Mouse (Mus musculus) limb, embryonic 12.5 days (tissue): ENCODE measurements around the gene Naa80. TPM values are rescaled to one million over a fixed set of nuclear protein-coding genes. Genes with fewer than 3 reads are reported as not detected.
"Not testable (repeated sequence)": the region's sequence is repeated elsewhere in the genome, so short reads cannot be mapped to it uniquely, and the experiment has no call there.

Experiments
- ATAC-seq: fragments of 200-750 bp; cut with Nextera tagmentation; 2 replicates; pipeline ENCODE4 v1.8.0; 2017; ENCODE audit warnings: low read depth, moderate TSS enrichment; ENCODE audit not compliant: insufficient number of reproducible peaks, insufficient read depth, low FRiP score, low TSS enrichment
- H3K27ac ChIP-seq: fragments of 300-500 bp; sonication (generic); 2 replicates; pipeline ENCODE4 v1.5.1; 2016; ENCODE audit warnings: mild to moderate bottlenecking, moderate library complexity
- H3K27me3 ChIP-seq: fragments of 300-500 bp; sonication (generic); 2 replicates; pipeline ENCODE4 v1.6.1; 2016; ENCODE audit warnings: mild to moderate bottlenecking, moderate library complexity
- H3K36me3 ChIP-seq: fragments of 300-500 bp; sonication (generic); 2 replicates; pipeline ENCODE4 v1.6.1; 2016; ENCODE audit warnings: mild to moderate bottlenecking, moderate library complexity
- H3K4me1 ChIP-seq: fragments of 300-500 bp; sonication (generic); replicated peaks from 2 replicates; pipeline ENCODE4 v1.6.1; 2016
- H3K4me2 ChIP-seq: fragments of 300-500 bp; sonication (generic); 2 replicates; pipeline ENCODE4 v1.6.1; 2016; ENCODE audit warnings: mild to moderate bottlenecking, moderate library complexity
- H3K4me3 ChIP-seq: fragments of 300-500 bp; sonication (generic); replicated peaks from 2 replicates; pipeline ENCODE4 v1.5.1; 2016; ENCODE audit warnings: mild to moderate bottlenecking
- H3K9ac ChIP-seq: fragments of 300-500 bp; sonication (generic); replicated peaks from 2 replicates; pipeline ENCODE4 v1.6.1; 2016; ENCODE audit warnings: mild to moderate bottlenecking, moderate library complexity
- H3K9me3 ChIP-seq: fragments of 300-500 bp; sonication (generic); 2 replicates; pipeline ENCODE4 v1.6.1; 2016; ENCODE audit warnings: mild to moderate bottlenecking, moderate library complexity
- WGBS: fragments of 180-500 bp; shearing (Covaris S2); methylation state at CpG from one replicate; pipeline ENCODE4 v1.1.7; 2016; 5-methylcytosine and 5-hydroxymethylcytosine counted together
- polyA plus RNA-seq: library from polyadenylated mRNA; unstranded; fragments of >200 nt; fragmentation: Nextera tagmentation; extraction: Ambion mirVana; gene quantifications from 2 replicates; pipeline ENCODE4 v1.2.1, GENCODE M21; 2016

Naa80 gene
- polyA plus RNA-seq, 1 experiment from 2014 or later, result 14.3 TPM

GRCm38 (mm10) chr9:107566041-107566709 lies 12.5 kb upstream of the Naa80 start:
- ATAC-seq, result no peak
- 64% methylated on average over 15 of the region's 15 CpGs for WGBS
- Histone ChIP-seq H3K9ac (no peak overlapping the region), H3K27me3 (no peaks in the 10 kb centered on the region), H3K9me3 (no peaks in the 10 kb centered on the region), H3K36me3 (peaks cover 47% of the 10 kb centered on the region), H3K4me2 (peak overlapping the region; percentile 8; the same call in 1 of the 2 replicates), H3K27ac (peak overlapping the region; percentile 67; the same call in 1 of the 2 replicates), H3K4me3 (no peak overlapping the region), H3K4me1 (peaks cover 50% of the 10 kb centered on the region)

- no peak overlapping the region for H3K9ac ChIP-seq
Measured at GRCm38 (mm10) chr9:107566855-107567254, 11.8 kb upstream of the Naa80 start.

DNA sequence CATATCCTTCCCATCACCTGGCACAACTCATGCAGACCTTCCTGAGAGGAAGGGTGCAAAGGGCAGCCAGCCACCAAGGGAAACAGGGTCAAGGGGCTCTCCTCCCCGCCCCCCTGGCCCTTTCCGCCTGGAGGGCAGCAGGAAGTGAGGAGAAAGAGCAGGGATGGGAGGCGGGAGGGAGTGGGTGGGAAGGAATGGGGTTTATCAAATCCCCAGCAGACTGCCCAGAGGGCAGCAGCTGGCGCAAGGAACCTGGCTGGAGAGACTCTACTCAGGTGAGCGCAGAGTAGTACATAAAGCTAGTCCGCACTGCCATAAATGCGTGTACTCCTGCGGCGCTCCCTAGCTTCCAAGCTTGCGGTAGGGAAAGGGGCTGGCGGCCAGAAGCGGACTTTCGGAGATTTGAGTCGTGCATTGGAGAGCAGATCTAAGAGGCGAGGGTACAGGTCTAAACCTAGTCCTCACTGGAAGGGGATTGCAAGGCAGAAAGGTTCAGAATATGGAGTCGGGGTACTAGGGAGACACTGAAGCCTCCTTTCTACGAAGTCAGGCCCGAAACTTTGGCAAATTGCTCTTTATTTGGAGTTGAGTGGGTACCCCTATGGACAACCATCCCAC lies 10.9 kb upstream of the Naa80 start, which contains the start of gene Hyal2:
Hyal2 (plus strand) TSS at position 244 of the 618 bp plus-strand sequence.
- WGBS, result 7% methylated on average over 18 of the region's 18 CpGs
- Histone ChIP-seq H3K4me3 (peak within 1 kb of the TSS; percentile 81), H3K27ac (peak within 1 kb of the TSS; percentile 90), H3K9ac (peak within 1 kb of the TSS; percentile 88), H3K36me3 (peaks cover 49% of the 10 kb centered on the region), H3K27me3 (no peaks in the 10 kb centered on the region), H3K4me2 (peak within 1 kb of the TSS; percentile 96), H3K4me1 (peaks cover 49% of the 10 kb centered on the region), H3K9me3 (no peaks in the 10 kb centered on the region)
- no peak for ATAC-seq

More at GRCm38 (mm10) chr9:107566855-107567254, 11.8 kb upstream of the Naa80 start:
- Histone ChIP-seq H3K9me3 (no peaks in the 10 kb centered on the region), H3K4me2 (peak overlapping the region; percentile 96; the same call in 1 of the 2 replicates), H3K4me3 (peak overlapping the region; percentile 81; the same call in 1 of the 2 replicates), H3K27ac (peak overlapping the region; percentile 90), H3K36me3 (peaks cover 47% of the 10 kb centered on the region), H3K27me3 (no peaks in the 10 kb centered on the region), H3K4me1 (peaks cover 55% of the 10 kb centered on the region)
- 82% methylated on average over 3 of the region's 3 CpGs for WGBS
- no peak for ATAC-seq

GRCm38 (mm10) chr9:107568331-107569261 lies 10.1 kb upstream of the Naa80 start:
- H3K27me3 ChIP-seq, result no peaks in the 10 kb centered on the region
- peaks cover 57% of the 10 kb centered on the region for H3K36me3 ChIP-seq
- no peaks in the 10 kb centered on the region for H3K9me3 ChIP-seq
- H3K4me1 ChIP-seq, result peaks cover 47% of the 10 kb centered on the region
- ATAC-seq, result peak; percentile 77
- H3K9ac ChIP-seq, result peak overlapping the region; percentile 88
- WGBS, result under 1% methylated on average over 41 of the region's 41 CpGs
- peak overlapping the region; percentile 90 for H3K27ac ChIP-seq
- peak overlapping the region; percentile 96 for H3K4me2 ChIP-seq
- H3K4me3 ChIP-seq, result peak overlapping the region; percentile 81

DNA sequence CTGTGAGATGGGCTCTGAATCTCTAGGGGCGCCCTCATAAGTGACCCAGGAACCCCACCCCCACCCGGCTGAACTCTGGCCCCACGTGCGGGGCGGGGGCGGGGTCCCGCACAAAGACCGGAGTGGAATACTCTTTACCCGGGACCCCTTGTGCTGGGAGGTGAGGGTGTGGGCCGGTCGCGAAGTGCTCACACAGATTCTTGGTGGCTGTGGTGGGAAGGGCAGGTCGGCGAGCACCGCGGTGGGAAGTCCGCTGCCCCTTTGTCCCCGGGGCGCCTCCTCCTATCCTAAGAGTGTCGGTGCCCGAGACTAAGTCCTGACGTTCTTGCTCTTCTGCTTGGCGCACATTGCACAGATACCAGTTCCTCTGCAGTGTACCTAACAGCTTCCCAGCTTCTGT lies 9.4 kb upstream of the Naa80 start:
- Histone ChIP-seq H3K9me3 (no peaks in the 10 kb centered on the region), H3K27ac (peak overlapping the region; percentile 90), H3K36me3 (peaks cover 61% of the 10 kb centered on the region), H3K9ac (peak overlapping the region; percentile 88), H3K4me3 (peak overlapping the region; percentile 81), H3K27me3 (no peaks in the 10 kb centered on the region), H3K4me2 (peak overlapping the region; percentile 96), H3K4me1 (peaks cover 40% of the 10 kb centered on the region)
- ATAC-seq, result peak; percentile 33
- WGBS, result 0% methylated on average over 23 of the region's 23 CpGs

DNA sequence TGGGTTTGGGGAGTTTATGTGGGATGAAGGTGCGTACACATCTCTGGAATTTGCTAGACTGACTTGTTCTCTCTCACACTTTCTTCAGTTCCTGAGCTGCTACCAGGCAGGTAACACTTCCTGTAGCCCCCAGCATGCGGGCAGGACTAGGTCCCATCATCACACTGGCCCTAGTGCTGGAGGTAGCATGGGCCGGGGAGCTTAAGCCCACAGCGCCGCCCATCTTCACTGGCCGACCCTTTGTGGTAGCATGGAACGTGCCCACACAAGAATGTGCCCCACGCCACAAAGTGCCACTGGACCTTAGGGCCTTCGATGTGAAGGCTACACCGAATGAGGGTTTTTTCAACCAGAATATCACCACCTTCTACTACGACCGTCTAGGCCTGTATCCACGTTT lies 8.7 kb upstream of the Naa80 start:
- WGBS, result 48% methylated on average over 13 of the region's 13 CpGs
- H3K36me3 ChIP-seq, result peaks cover 61% of the 10 kb centered on the region
- peak overlapping the region; percentile 96 for H3K4me2 ChIP-seq
- peaks cover 40% of the 10 kb centered on the region for H3K4me1 ChIP-seq
- peak overlapping the region; percentile 90 for H3K27ac ChIP-seq
- peak overlapping the region; percentile 81 for H3K4me3 ChIP-seq
- no peaks in the 10 kb centered on the region for H3K9me3 ChIP-seq
- H3K27me3 ChIP-seq, result no peaks in the 10 kb centered on the region
- peak overlapping the region; percentile 88 for H3K9ac ChIP-seq
- no peak for ATAC-seq

DNA sequence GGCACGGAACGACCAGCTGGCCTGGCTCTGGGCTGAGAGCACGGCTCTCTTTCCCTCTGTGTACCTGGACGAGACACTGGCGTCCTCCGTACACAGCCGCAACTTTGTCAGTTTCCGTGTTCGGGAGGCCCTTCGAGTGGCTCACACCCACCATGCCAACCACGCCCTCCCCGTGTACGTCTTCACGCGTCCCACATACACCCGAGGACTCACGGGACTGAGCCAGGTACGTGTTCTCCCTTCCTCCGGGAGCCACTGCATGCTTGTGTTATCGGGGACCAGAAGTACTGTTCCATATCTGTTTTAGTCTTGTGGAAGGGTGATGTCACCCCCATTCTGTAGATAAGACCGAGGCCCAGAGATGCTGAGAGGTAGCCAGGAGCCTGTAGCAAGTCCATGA lies 7.8 kb upstream of the Naa80 start:
- H3K27me3 ChIP-seq, result no peaks in the 10 kb centered on the region
- H3K4me2 ChIP-seq, result peak overlapping the region; percentile 96
- no peak for ATAC-seq
- H3K4me1 ChIP-seq, result peaks cover 43% of the 10 kb centered on the region
- 93% methylated on average over 21 of the region's 21 CpGs for WGBS
- peak overlapping the region; percentile 88 for H3K9ac ChIP-seq
- peaks cover 55% of the 10 kb centered on the region for H3K36me3 ChIP-seq
- peak overlapping the region; percentile 81 for H3K4me3 ChIP-seq
- H3K27ac ChIP-seq, result 0 out of 2 replicates have a peak overlapping the region, but pooled peaks have one; percentile 4
- no peaks in the 10 kb centered on the region for H3K9me3 ChIP-seq

- Histone ChIP-seq H3K4me1 (peaks cover 46% of the 10 kb centered on the region), H3K4me2 (peak overlapping the region; percentile 96), H3K9me3 (no peaks in the 10 kb centered on the region), H3K4me3 (0 out of 2 replicates have a peak overlapping the region, but pooled peaks have one; percentile 81), H3K27ac (no peak overlapping the region), H3K36me3 (peaks cover 47% of the 10 kb centered on the region), H3K27me3 (no peaks in the 10 kb centered on the region), H3K9ac (no peak overlapping the region)
- no peak for ATAC-seq
- WGBS, result 96% methylated on average over 22 of the region's 22 CpGs
Measured at GRCm38 (mm10) chr9:107571534-107572326, 7.0 kb upstream of the Naa80 start.

GRCm38 (mm10) chr9:107572327-107572662 lies 6.4 kb upstream of the Naa80 start:
- Histone ChIP-seq H3K27me3 (no peaks in the 10 kb centered on the region), H3K4me2 (no peak overlapping the region), H3K27ac (no peak overlapping the region), H3K9ac (no peak overlapping the region), H3K4me3 (no peak overlapping the region), H3K4me1 (peaks cover 46% of the 10 kb centered on the region), H3K9me3 (no peaks in the 10 kb centered on the region), H3K36me3 (peaks cover 47% of the 10 kb centered on the region)
- WGBS, result 98% methylated on average over 2 of the region's 2 CpGs
- ATAC-seq, result no peak

GRCm38 (mm10) chr9:107573774-107574173 lies 4.9 kb upstream of the Naa80 start:
- not testable (repeated sequence) for ATAC-seq, H3K4me2 ChIP-seq, H3K27me3 ChIP-seq, H3K4me3 ChIP-seq, H3K27ac ChIP-seq, H3K9me3 ChIP-seq, H3K9ac ChIP-seq
- Histone ChIP-seq H3K4me1 (peaks cover 51% of the 10 kb centered on the region), H3K36me3 (peaks cover 49% of the 10 kb centered on the region)
- 81% methylated on average over 6 of the region's 6 CpGs for WGBS
